15 mouse cellular contexts compared by ENCODE assay signal in genomic region chr6:118845180-118845579, GRCm38 (mm10).
DNase-seq lines count a peak whose midpoint lies in the region; ATAC-seq and TF ChIP-seq lines count a peak whose summit lies in the region.
"Had no signal": no experiment of that assay in that cellular context is flagged by ENCODE, and none has a peak within 500 bp of the region (broad histone marks: within the 10 kb centered on the region; RNA-seq: fewer than 3 reads in every experiment).

No protein-coding gene starts in this region.

- H3K27ac ChIP-seq in hindbrain, embryonic 11.5 days (ENCODE audit: low read depth, low read length) = no peak overlapping the region
- H3K27ac ChIP-seq in hindbrain, embryonic 16.5 days (ENCODE audit: low read depth, low read length) = no peak overlapping the region
- no peak overlapping the region for H3K27ac ChIP-seq in midbrain, embryonic 13.5 days
- H3K27ac ChIP-seq in midbrain, embryonic 14.5 days (replicated peaks; ENCODE audit: low read depth, low read length) = no peak overlapping the region
- H3K27ac ChIP-seq in forebrain, embryonic 16.5 days (ENCODE audit: low read length) = peak overlapping the region; percentile 43
- H3K27ac ChIP-seq in olfactory bulb, adult 2 months (ENCODE audit: insufficient read depth, low read depth, low read length) = peak overlapping the region; percentile 96
- H3K27ac ChIP-seq: embryonic facial prominence, embryonic 13.5 days; heart, adult 2 months; hindbrain, embryonic 15.5 days had no signal

- H3K4me1 ChIP-seq in hindbrain, embryonic 11.5 days (replicated peaks; ENCODE audit: control insufficient read depth, insufficient read depth, low read length) = 0 out of 2 replicates have a peak, but pooled peaks cover 3% of the 10 kb centered on the region
- H3K4me1 ChIP-seq in hindbrain, embryonic 16.5 days (ENCODE audit: control insufficient read depth, insufficient read depth, low read depth, low read length) = peaks cover 16% of the 10 kb centered on the region
- H3K4me1 ChIP-seq in midbrain, embryonic 13.5 days (replicated peaks) = peaks cover 30% of the 10 kb centered on the region
- H3K4me1 ChIP-seq in midbrain, embryonic 14.5 days (ENCODE audit: control insufficient read depth, insufficient read depth, low read length) = peaks cover 8% of the 10 kb centered on the region
- peaks cover 39% of the 10 kb centered on the region for H3K4me1 ChIP-seq in forebrain, embryonic 16.5 days (replicated peaks; ENCODE audit: control insufficient read depth, insufficient read depth, low read length)
- H3K4me1 ChIP-seq in olfactory bulb, adult 2 months (ENCODE audit: control insufficient read depth, insufficient read depth, low read length) = peaks cover 47% of the 10 kb centered on the region

- H3K27me3 ChIP-seq in hindbrain, embryonic 11.5 days (ENCODE audit: control insufficient read depth, insufficient read depth, low read length) = no peaks in the 10 kb centered on the region
- no peaks in the 10 kb centered on the region for H3K27me3 ChIP-seq in hindbrain, embryonic 16.5 days (replicated peaks; ENCODE audit: control insufficient read depth, insufficient read depth, low read length)
- no peaks in the 10 kb centered on the region for H3K27me3 ChIP-seq in midbrain, embryonic 13.5 days
- no peaks in the 10 kb centered on the region for H3K27me3 ChIP-seq in midbrain, embryonic 14.5 days (ENCODE audit: control insufficient read depth, insufficient read depth, low read length)
- no peaks in the 10 kb centered on the region for H3K27me3 ChIP-seq in forebrain, embryonic 16.5 days (replicated peaks; ENCODE audit: control insufficient read depth, insufficient read depth, low read length)
- H3K27me3 ChIP-seq: embryonic facial prominence, embryonic 13.5 days; heart, embryonic 12.5 days; hindbrain, embryonic 15.5 days had no signal

- no peak overlapping the region for H3K4me3 ChIP-seq in hindbrain, embryonic 11.5 days (ENCODE audit: low read depth, low read length)
- H3K4me3 ChIP-seq in hindbrain, embryonic 16.5 days (ENCODE audit: low read length) = no peak overlapping the region
- H3K4me3 ChIP-seq in midbrain, embryonic 13.5 days (replicated peaks) = no peak overlapping the region
- H3K4me3 ChIP-seq in midbrain, embryonic 14.5 days (replicated peaks; ENCODE audit: low read depth, low read length) = no peak overlapping the region
- H3K4me3 ChIP-seq in forebrain, embryonic 16.5 days (replicated peaks; ENCODE audit: low read length) = no peak overlapping the region
- no peak overlapping the region for H3K4me3 ChIP-seq in olfactory bulb, adult 2 months (ENCODE audit: insufficient read depth, low read depth, low read length)
- H3K4me3 ChIP-seq: embryonic facial prominence, embryonic 13.5 days; heart, adult 2 months; heart, embryonic 12.5 days; hindbrain, embryonic 10.5 days; hindbrain, embryonic 15.5 days had no signal

- H3K4me2 ChIP-seq in hindbrain, embryonic 11.5 days (replicated peaks; ENCODE audit: low read depth, low read length) = no peak overlapping the region; the same call in 1 of the 2 replicates
- H3K4me2 ChIP-seq in hindbrain, embryonic 16.5 days (ENCODE audit: low read length) = no peak overlapping the region
- H3K4me2 ChIP-seq in midbrain, embryonic 13.5 days (replicated peaks) = no peak overlapping the region
- no peak overlapping the region for H3K4me2 ChIP-seq in midbrain, embryonic 14.5 days (ENCODE audit: low read length)
- no peak overlapping the region for H3K4me2 ChIP-seq in forebrain, embryonic 16.5 days (ENCODE audit: low read length)
- H3K4me2 ChIP-seq: embryonic facial prominence, embryonic 13.5 days; heart, embryonic 12.5 days; hindbrain, embryonic 15.5 days had no signal

- 0 out of 2 replicates have a peak, but pooled peaks have one; percentile 27 for ATAC-seq in hindbrain, embryonic 11.5 days (ENCODE audit: low FRiP score)
- ATAC-seq in hindbrain, embryonic 16.5 days = no peak
- ATAC-seq in midbrain, embryonic 13.5 days = no peak
- no peak for ATAC-seq in midbrain, embryonic 14.5 days (ENCODE audit: low FRiP score, low TSS enrichment)
- ATAC-seq in forebrain, embryonic 16.5 days = no peak
- ATAC-seq: inflammation-experienced regulatory T-cells, adult 6 months had no signal

- H3K36me3 ChIP-seq in hindbrain, embryonic 11.5 days (ENCODE audit: control insufficient read depth, insufficient read depth, low read length) = no peaks in the 10 kb centered on the region
- no peaks in the 10 kb centered on the region for H3K36me3 ChIP-seq in hindbrain, embryonic 16.5 days (ENCODE audit: control insufficient read depth, insufficient read depth, low read length)
- H3K36me3 ChIP-seq in midbrain, embryonic 13.5 days = no peaks in the 10 kb centered on the region
- no peaks in the 10 kb centered on the region for H3K36me3 ChIP-seq in midbrain, embryonic 14.5 days (ENCODE audit: control insufficient read depth, insufficient read depth, low read length)
- no peaks in the 10 kb centered on the region for H3K36me3 ChIP-seq in forebrain, embryonic 16.5 days (ENCODE audit: control insufficient read depth, insufficient read depth)
- H3K36me3 ChIP-seq: embryonic facial prominence, embryonic 13.5 days; heart, embryonic 12.5 days; hindbrain, embryonic 10.5 days; hindbrain, embryonic 15.5 days had no signal

- DNase-seq in hindbrain, embryonic 11.5 days (ENCODE audit: low spot score) = no peak
- no peak for DNase-seq in midbrain, embryonic 14.5 days
- DNase-seq in cerebellum, postnatal 14 days = no peak
- DNase-seq in right cerebral cortex, postnatal 36 days (ENCODE audit: low spot score in 2 of 2) = no peak
- DNase-seq: gastrocnemius, postnatal 10 days had no signal

- H3K9me3 ChIP-seq in hindbrain, embryonic 11.5 days (ENCODE audit: control insufficient read depth, low read length) = no peaks in the 10 kb centered on the region
- H3K9me3 ChIP-seq in hindbrain, embryonic 16.5 days (ENCODE audit: control insufficient read depth, low read length) = no peaks in the 10 kb centered on the region
- H3K9me3 ChIP-seq in midbrain, embryonic 13.5 days = no peaks in the 10 kb centered on the region
- no peaks in the 10 kb centered on the region for H3K9me3 ChIP-seq in midbrain, embryonic 14.5 days (ENCODE audit: control insufficient read depth, low read length)
- H3K9me3 ChIP-seq in forebrain, embryonic 16.5 days (ENCODE audit: control insufficient read depth, low read length) = no peaks in the 10 kb centered on the region
- H3K9me3 ChIP-seq: embryonic facial prominence, embryonic 13.5 days; heart, embryonic 12.5 days; hindbrain, embryonic 10.5 days; hindbrain, embryonic 15.5 days had no signal

- H3K9ac ChIP-seq in hindbrain, embryonic 11.5 days (ENCODE audit: low read depth, low read length) = no peak overlapping the region
- H3K9ac ChIP-seq in hindbrain, embryonic 16.5 days (ENCODE audit: low read depth, low read length) = no peak overlapping the region
- 0 out of 2 replicates have a peak overlapping the region, but pooled peaks have one; percentile 23 for H3K9ac ChIP-seq in midbrain, embryonic 13.5 days (replicated peaks)
- no peak overlapping the region for H3K9ac ChIP-seq in midbrain, embryonic 14.5 days (replicated peaks; ENCODE audit: low read length)
- H3K9ac ChIP-seq in forebrain, embryonic 16.5 days (replicated peaks; ENCODE audit: low read depth, low read length) = no peak overlapping the region
- H3K9ac ChIP-seq: embryonic facial prominence, embryonic 13.5 days; heart, embryonic 12.5 days; hindbrain, embryonic 15.5 days had no signal

- 60% methylated on average over 6 of the region's 6 CpGs for WGBS in hindbrain, embryonic 11.5 days
- WGBS in hindbrain, embryonic 16.5 days = 50% methylated on average over 6 of the region's 6 CpGs
- WGBS in midbrain, embryonic 13.5 days = 77% methylated on average over 6 of the region's 6 CpGs
- 68% methylated on average over 6 of the region's 6 CpGs for WGBS in midbrain, embryonic 14.5 days
- 53% methylated on average over 6 of the region's 6 CpGs for WGBS in forebrain, embryonic 16.5 days
- 30% methylated on average over 6 of the region's 6 CpGs for WGBS in olfactory bulb, adult 2 months

- no peak for TF ChIP-seq POLR2A in olfactory bulb, adult 2 months (IDR thresholded peaks at IDR 0.05; ENCODE audit: insufficient read depth, low read depth, low read length)

- no peak for TF ChIP-seq CTCF in olfactory bulb, adult 2 months (IDR thresholded peaks at IDR 0.05; ENCODE audit: insufficient read depth, low read depth, low read length)

Comparison
In these comparisons a context has a peak if more than half of its experiments do, and no peak if none do; other contexts are left out.
1. H3K27ac ChIP-seq: peak in forebrain, embryonic 16.5 days (single experiment) and olfactory bulb, adult 2 months (single experiment); none in hindbrain, embryonic 11.5 days (single experiment), hindbrain, embryonic 16.5 days (single experiment), midbrain, embryonic 13.5 days (single experiment) and midbrain, embryonic 14.5 days (single experiment).